Mouse (Mus musculus) spleen, postnatal 14 days (tissue): ENCODE data around the gene Uspl1.

Experiments used
- DNase-seq, 2 experiments: peaks; one replicate each; pipeline ENCODE4 v3.0.0; 2021 to 2022; ENCODE audit warnings: low spot score in 2 of 2

Uspl1 gene

GRCm38 (mm10) chr5:149257518-149258281 lies 73.5 kb downstream of the Uspl1 start:
- no peak for DNase-seq

- no peak for DNase-seq
These were observed 74.9 kb downstream of the Uspl1 start for GRCm38 (mm10) chr5:149259093-149259492.

- DNase-seq = no peak
These were observed 77.3 kb downstream of the Uspl1 start for GRCm38 (mm10) chr5:149261449-149261848.

GRCm38 (mm10) chr5:149261866-149262265 lies 77.7 kb downstream of the Uspl1 start:
- no peak for DNase-seq

- DNase-seq = no peak
These were observed 80.3 kb downstream of the Uspl1 start, which contains the start of gene Alox5ap for GRCm38 (mm10) chr5:149264405-149264804. TSS of gene Alox5ap (plus strand) at chr5:149264767.

- no peak for DNase-seq
These were observed 80.7 kb downstream of the Uspl1 start for GRCm38 (mm10) chr5:149264878-149265279.
